Mouse (Mus musculus): ENCODE results near the gene Prkar1b.

- TF ChIP-seq EP300 (IDR thresholded peaks at IDR 0.05; ENCODE audit: low read depth) (no peak), CTCF (IDR thresholded peaks at IDR 0.05; ENCODE audit: low read depth) (no peak)
These were observed 172.0 kb downstream of the Prkar1b start for GRCm38 (mm10) chr5:138977759-138978158.

Measured in liver, postnatal 0 days (tissue).